Mouse (Mus musculus): ENCODE results near the gene Nxnl2.
A peak's percentile ranks its signal among the peaks of the same experiment; 100 is the strongest.
"Not testable (repeated sequence)": the region's sequence is repeated elsewhere in the genome, so short reads cannot be mapped to it uniquely, and the experiment has no call there.

Nxnl2 gene

GRCm38 (mm10) chr13:51182236-51182635 lies 11.4 kb downstream of the Nxnl2 start:
- DNase-seq, result no peak

DNA sequence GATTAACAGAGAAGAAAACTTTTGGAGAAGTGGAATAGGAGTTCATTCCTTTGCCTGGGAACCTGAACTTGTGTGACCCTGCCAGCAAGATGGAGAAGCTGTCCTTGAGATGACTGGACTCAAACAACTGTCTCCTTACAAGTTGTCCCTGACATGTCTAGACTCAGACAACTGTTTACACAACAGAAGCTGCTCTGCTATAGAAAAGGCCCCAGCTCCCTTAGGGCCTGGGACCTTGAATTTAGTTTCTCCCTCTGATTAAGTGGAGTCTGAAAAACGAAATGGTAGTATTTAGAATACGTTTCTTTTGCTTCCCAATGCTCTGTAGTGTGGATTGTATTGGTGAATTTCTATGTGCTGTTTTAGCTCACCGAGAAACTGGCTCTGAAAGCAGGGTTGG lies 14.1 kb downstream of the Nxnl2 start:
- no peak for DNase-seq

DNA sequence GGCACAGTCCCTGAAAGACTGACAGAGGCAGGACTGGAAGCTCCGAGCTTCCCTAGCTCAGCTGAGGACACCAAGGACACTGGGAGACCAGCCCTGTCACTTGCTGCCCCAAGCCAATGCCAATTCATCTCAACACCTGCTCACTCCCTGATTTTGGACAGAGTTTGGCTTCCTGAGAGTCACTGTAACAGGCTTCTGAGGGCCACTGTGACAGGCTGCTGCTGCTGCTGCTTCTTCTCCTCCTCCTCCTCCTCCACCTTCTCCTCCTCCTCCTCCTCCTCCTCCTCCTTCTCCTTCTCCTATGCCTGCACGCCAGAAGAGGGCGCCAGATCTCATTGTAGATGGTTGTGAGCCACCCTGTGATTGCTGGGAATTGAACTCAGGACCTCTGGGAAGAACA lies 19.5 kb downstream of the Nxnl2 start:
- no peak for DNase-seq

DNA sequence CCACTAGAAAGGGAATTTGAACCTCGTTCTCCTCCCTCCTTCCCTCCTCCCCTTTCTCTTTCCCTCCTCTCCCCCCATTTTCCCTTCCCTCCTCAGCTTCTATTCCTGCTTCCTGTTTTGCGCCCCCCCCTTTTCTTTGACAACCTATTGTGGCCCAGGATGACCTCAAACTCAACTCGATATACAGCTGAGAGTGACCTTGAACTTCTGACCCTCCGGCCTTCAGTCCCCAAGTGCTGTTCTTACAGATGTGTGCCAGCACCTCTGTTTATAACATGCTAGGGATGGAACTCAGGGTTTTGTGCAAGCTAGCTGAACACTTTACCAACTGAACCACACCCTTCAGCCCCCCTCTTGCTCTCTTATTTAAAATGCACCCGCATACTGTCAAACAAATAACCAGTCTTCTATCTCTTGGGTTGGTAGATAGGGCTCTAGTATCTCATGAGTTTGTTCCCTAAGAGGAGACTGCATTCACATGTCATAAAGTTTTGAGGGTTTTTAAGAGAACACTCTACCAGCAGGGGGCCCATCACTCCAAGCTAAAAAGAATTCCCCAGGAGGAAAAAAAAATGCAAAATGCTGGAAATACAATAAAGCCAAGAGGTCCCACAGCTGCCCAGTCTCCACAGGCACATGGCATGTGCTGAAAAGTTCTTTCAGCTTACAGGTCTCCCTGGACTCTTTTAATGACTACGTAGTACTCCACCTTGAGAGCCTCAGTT lies 20.8 kb downstream of the Nxnl2 start:
- DNase-seq, result peak; percentile 45

DNA sequence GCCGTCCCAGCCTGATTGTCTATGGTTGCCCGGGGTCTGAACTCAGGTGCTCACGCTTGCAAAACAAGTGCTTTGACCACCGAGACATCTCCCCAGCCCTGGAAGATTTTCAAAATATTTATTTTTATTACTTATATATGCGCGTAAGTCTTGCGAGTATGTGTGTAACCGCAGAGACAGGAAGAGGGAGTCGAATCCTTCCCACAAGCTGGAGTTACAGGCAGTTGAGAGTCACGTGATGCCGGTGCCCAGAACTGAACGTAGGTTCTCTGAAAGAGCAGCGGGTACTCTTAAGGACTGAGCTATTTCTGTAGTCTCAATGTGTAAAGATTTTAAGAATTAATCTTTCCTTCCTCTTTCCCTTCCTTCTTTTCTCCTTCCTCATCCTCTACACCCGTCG lies 23.1 kb downstream of the Nxnl2 start:
- DNase-seq, result no peak

- no peak for DNase-seq
Measured at GRCm38 (mm10) chr13:51197699-51198098, 26.9 kb downstream of the Nxnl2 start.

- DNase-seq, result no peak
Measured at GRCm38 (mm10) chr13:51198186-51198585, 27.4 kb downstream of the Nxnl2 start.

DNA sequence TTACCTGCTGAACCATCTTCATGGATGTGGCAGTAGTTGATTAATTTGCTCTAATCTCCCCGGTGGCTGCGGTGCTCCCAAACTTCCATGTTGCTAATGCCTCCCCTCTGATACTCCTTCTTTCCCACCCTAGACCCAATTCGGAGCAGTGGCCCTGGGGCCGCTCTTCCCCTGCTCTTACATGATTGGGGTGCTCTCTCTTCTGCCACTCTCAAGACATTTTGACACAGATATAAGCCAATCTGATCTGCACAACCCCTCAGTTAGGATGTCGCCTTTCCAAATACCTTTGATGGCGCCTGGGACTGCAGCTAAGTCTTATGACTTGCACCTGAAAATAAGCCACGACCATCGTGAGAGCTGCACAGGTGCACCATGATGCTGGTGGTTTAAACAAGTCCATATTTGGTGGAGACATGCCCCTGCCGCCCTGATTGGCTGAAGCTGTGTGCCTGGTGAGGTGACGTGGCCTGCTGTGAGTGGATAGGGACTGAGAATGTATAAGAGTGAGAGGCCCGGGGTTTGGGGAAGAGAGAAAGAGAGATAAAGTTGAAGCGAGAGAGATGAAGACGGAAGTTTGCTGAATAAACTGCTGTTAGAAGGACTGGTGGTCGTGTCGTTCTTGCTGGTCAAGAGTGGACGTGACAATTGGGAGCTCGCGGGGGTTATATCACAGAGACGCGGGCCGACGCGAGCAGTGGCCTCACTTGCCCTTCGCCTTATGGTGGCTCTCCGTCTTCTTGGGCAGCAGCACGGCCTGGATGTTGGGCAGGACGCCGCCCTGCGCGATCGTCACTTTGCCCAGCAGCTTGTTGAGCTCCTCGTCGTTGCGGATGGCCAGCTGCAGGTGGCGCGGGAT lies 31.4 kb downstream of the Nxnl2 start:
- DNase-seq, result not testable (repeated sequence)

DNA sequence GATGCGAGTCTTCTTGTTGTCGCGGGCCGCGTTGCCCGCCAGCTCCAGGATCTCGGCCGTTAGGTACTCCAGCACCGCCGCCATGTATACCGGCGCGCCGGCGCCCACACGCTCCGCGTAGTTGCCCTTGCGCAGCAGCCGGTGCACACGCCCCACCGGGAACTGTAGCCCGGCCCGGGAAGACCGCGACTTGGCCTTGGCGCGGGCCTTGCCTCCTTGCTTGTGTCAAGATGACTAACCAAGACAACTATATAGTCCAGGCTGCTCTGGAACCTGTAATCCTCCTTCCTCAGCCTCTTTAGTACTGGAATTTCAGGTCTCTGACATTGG lies 32.0 kb downstream of the Nxnl2 start:
- peak; percentile 36 for DNase-seq

DNA sequence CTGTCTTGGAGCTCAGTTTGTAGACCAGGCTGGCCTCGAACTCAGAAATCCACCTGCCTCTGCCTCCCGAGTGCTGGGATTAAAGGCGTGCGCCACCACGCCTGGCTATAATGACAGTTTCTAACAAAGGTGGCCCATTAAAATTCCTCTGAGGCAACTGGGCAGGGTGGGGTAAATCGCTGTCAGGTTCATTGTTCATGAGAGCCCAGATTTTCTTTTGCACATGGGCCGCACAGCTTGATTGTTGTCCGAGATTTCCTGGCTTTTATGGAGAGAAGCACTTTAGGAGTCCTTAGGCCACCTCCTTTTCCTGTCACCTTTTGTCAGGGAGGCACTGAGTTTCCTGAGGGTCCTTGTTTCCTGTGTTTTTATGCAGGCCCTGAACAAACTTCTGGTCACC lies 32.6 kb downstream of the Nxnl2 start:
- DNase-seq, result no peak

GRCm38 (mm10) chr13:51204081-51204480 lies 33.3 kb downstream of the Nxnl2 start:
- not testable (repeated sequence) for DNase-seq

DNA sequence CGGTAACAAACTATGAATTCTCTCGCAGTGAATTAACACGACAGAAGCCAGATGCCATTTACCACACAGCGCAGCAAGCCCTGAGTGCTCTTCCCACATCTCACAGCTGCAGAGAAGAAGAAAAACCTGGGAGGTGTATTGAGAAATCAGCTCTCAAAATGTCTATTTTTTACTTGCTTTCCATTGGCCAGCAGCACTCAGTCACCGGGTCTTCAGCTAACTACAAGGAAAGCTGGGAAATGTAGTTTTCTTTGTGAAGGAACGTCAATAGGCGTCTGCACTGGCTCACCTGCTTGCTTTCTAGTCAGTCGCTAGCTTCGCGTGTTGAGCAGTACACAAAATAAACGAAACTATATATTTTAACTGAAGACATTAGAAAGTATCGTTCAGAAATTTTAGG lies 37.1 kb downstream of the Nxnl2 start:
- no peak for DNase-seq

- DNase-seq, result peak; percentile 58
Measured at GRCm38 (mm10) chr13:51208378-51209100, 37.7 kb downstream of the Nxnl2 start.

DNA sequence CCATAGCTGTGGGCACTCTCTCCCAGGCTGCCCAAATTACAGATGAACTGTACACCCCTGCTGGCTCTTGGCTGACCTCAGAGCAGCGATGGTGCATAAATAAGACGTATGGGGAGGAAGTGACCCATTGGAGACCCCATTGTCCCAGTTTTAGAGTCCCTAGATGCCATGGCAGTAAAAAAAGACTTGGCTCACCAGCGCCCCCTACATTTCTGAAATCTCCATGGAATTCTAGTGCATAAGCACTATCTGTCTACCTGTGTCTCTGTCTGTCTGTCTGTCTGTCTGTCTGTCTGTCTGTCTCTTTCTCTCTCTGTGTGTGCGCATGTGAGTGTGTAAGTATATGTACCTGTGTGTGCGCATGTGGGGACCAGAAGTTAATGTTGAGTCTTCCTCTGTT lies 39.8 kb downstream of the Nxnl2 start:
- DNase-seq, result no peak

DNA sequence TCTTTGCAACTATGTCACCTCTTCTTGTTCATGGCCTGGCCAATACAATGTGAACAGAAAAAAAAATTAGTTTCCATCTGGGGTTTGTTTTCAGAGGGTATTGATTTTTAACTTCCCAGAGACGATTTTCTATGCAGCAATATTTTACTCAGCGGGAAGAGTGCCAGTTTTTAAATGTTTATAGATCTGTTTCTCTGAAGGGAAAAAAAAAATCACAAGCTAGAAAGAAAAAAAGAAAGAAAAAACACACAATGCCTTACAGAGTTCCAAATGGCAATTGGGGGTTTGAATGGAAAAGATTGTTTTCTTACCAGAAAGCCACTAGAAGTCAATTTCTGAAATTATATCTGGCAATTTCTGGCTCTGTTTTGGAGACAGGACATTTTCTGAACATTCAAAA lies 43.9 kb downstream of the Nxnl2 start:
- DNase-seq, result no peak

GRCm38 (mm10) chr13:51220897-51221296 lies 50.1 kb downstream of the Nxnl2 start:
- DNase-seq, result no peak

- no peak for DNase-seq
Measured at GRCm38 (mm10) chr13:51221425-51222160, 50.8 kb downstream of the Nxnl2 start.

Measured in right cerebral cortex, postnatal 14 days (tissue).